Mouse (Mus musculus): ENCODE measurements around the gene Ccdc102a.
"Not testable (repeated sequence)": the region's sequence is repeated elsewhere in the genome, so short reads cannot be mapped to it uniquely, and the experiment has no call there.

The Ccdc102a gene

GRCm38 (mm10) chr8:94874358-94874757 lies 43.5 kb downstream of the Ccdc102a start:
- DNase-seq (ENCODE audit: low read depth) = peak; percentile 85

- no peak for DNase-seq (ENCODE audit: low read depth)
Observed at GRCm38 (mm10) chr8:94872576-94872975, 45.3 kb downstream of the Ccdc102a start.

GRCm38 (mm10) chr8:94872156-94872555 lies 45.7 kb downstream of the Ccdc102a start:
- no peak for DNase-seq (ENCODE audit: low read depth)

GRCm38 (mm10) chr8:94871108-94871894 lies 46.6 kb downstream of the Ccdc102a start:
- peak; percentile 68 for DNase-seq (ENCODE audit: low read depth)

- DNase-seq (ENCODE audit: low read depth) = peak; percentile 27
Observed at GRCm38 (mm10) chr8:94870474-94871107, 47.3 kb downstream of the Ccdc102a start.

- DNase-seq (ENCODE audit: low read depth) = no peak
Observed at GRCm38 (mm10) chr8:94870003-94870402, 47.9 kb downstream of the Ccdc102a start.

GRCm38 (mm10) chr8:94869146-94869545 lies 48.8 kb downstream of the Ccdc102a start:
- no peak for DNase-seq (ENCODE audit: low read depth)

GRCm38 (mm10) chr8:94866921-94867320 lies 51.0 kb downstream of the Ccdc102a start:
- no peak for DNase-seq (ENCODE audit: low read depth)

- no peak for DNase-seq (ENCODE audit: low read depth)
Observed at GRCm38 (mm10) chr8:94865292-94865691, 52.6 kb downstream of the Ccdc102a start.

- no peak for DNase-seq (ENCODE audit: low read depth)
Observed at GRCm38 (mm10) chr8:94863897-94864673, 53.8 kb downstream of the Ccdc102a start.

GRCm38 (mm10) chr8:94862487-94863220 lies 55.2 kb downstream of the Ccdc102a start:
- DNase-seq (ENCODE audit: low read depth) = no peak

GRCm38 (mm10) chr8:94861352-94861910 lies 56.5 kb downstream of the Ccdc102a start:
- peak; percentile 82 for DNase-seq (ENCODE audit: low read depth)

GRCm38 (mm10) chr8:94857346-94858173 lies 60.3 kb downstream of the Ccdc102a start, which contains the start of gene Polr2c:
TSS of gene Polr2c (plus strand) at chr8:94857450.
- DNase-seq (ENCODE audit: low read depth) = peak; percentile 93

- no peak for DNase-seq (ENCODE audit: low read depth)
Observed at GRCm38 (mm10) chr8:94857011-94857345, 60.9 kb downstream of the Ccdc102a start.

- DNase-seq (ENCODE audit: low read depth) = not testable (repeated sequence)
Observed at GRCm38 (mm10) chr8:94854761-94855160, 63.1 kb downstream of the Ccdc102a start.
